Mouse (Mus musculus): ENCODE results near the gene Ifitm5.

Gene Ifitm5

GRCm38 (mm10) chr7:140961416-140961815, 11.3 kb upstream of the Ifitm5 start:
- DNase-seq, result no peak

DNA sequence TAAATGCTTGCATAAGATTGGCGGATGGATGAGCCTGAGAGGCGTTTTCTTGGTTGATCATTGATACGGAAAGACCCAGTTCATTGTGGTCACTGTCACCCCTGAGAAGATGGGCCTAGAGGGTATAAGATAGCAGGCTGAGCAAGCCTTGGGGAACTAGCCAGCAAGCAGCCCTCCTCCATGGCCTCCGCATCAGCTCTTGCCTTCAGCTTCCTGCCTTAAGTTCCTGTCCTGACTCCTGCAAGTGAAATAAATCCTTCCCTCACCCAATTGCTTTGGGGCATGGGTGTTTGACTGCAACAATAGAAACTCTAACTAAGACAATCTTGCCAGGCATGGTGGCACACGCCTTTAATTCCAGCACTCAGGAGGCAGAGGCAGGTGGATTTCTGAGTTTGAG, 9.9 kb upstream of the Ifitm5 start:
- DNase-seq, result no peak

DNA sequence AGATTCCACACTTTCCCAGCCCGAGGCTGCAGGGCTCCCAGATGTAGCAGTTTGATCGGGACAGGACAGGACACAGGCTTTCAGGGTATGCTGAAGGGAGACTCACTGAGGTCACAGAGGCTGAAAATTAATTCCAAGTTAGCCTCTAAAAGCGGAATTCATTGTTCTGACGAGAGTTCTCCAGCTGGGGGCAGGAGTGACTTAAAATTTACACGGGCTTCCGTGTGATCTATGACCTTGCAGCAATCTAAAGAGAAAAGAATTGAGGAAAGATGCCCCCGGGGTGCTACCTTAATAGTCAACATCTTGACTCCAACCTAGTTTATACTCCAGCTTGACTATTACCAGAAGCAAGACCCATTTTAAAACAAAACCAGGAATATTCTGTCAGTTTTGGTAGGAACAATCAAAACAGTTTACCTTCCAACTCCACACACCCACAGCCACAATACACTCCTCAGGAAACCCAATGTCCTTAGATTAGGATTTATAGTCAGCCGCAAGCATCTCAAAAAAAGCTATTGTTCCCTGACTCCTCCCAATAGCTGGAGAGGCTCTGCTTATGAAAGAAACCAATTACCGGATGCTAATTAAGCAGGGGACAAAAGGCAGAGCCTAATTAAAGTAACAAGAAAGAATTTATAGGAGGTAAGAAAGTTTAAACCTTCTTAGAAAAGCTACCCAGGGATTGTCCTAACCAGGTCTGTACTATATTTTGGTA, 9.2 kb upstream of the Ifitm5 start:
- no peak for DNase-seq

DNA sequence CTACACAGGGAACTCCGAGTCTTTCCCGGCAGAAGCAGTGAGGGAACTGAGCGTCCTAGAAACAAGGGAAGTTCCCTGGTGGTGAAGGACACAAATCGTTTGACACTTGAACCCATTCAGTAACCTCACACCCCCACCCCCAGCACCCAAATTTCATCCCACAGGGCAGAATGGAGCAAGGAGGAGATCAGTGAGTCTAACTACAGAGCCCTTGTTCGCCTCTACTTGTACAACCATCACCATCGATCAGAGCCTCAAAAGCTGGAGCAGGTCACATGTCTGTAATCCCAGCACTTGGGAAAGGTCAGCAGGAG, 6.4 kb upstream of the Ifitm5 start:
- no peak for DNase-seq

DNA sequence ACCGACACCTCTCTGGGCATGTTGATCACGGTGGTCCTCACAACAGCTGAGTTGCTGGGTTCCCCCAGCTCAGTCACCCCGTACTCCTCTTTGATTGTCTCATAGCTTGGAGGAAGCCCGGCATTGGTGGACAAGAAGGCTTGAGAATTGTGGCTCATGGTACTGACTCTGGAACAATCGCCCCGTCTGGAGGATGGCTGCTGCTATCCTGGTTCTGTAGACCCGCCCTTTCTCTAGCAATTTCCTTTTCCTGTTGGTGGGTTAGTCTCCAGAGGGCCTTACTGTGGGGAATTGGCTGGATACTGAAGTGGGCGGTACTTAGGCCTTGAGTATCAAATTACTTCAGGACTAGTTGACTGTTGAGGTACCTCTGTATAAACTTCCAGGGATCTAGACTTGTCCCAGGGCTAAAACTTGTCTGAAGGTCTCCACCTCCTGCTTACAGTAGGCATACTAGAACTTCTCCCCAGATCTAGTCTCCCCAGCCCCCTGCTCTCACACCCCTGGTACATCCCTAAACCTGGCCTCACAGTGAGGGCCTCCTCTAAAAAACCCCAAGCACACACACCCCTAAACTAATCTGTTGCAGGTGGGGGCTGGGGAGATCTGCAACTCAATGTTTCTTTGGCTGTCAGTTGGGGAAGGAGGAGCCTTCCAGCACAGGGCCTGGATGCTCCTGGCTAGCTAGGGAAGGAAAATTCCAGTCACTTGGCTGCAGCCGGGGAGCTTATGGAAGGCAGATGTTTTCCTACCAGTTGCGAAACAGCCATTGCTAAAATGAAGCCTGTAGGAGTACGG, 5.9 kb upstream of the Ifitm5 start, which contains the start of the genes Gm45717 and Ifitm2:
Gm45717 (minus strand) TSS at position 180 of the 798 bp plus-strand sequence.
Ifitm2 (minus strand) TSS at position 230 of the 798 bp plus-strand sequence.
- DNase-seq, result peak; percentile 50

DNA sequence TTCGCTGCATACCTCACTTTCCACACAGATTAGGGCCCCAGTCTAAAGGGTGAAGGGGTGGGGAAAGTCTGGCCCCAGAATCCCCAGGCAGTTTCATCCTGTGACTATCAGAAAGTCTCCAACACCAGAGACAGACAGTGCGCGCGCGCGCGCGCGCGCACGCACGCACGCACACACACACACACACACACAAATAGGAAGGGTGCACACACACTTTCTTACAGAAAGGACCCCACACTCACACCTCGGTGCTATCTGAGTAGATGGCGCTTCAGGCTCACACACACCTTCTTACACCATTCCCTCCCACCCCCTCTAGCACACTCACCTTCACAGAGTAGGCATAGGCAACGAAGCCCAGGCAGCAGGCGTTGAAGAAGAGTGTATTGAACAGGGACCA, 5.3 kb upstream of the Ifitm5 start:
- DNase-seq, result no peak

GRCm38 (mm10) chr7:140954733-140955071, 4.6 kb upstream of the Ifitm5 start:
- DNase-seq, result no peak

GRCm38 (mm10) chr7:140953800-140954732, 4.0 kb upstream of the Ifitm5 start:
- DNase-seq, result no peak

DNA sequence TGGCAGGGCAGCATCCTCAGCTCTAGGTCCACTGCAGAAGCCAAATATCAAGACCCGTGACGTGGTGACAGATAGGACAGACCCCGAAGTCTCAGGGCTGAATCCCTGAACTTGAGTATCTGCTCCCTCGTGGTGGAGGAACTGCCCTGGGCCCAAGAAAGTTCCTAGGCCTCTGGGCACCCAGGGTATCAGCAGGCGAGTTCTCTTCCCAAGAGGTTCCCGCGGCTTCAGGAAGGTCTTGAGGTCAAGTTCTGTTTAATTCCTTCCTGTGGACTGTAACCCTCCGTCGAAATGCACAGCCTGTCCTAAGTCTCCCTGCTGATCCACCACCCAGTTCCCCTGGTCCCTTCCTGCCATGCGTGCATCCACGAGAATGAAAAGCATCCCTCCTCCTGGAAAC, 3.0 kb upstream of the Ifitm5 start:
- DNase-seq, result no peak

DNA sequence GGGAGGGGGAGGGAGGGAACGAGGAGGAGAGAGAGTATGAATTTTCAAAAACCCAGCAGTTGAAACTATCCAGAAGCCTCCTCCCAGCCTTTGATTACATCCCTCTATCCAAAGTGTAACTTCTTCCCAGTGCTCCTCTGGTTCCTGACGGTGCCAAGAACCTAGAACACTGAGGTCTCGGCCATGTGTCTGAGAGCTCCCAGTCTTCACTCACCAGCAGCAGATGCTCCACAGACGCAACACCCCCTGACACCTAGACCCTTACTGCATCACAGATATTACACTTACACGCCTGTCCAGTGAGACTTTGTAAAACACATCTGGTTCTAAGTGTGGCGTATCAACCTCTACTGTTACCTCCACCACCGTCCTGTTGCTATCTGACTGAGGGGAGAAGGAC, 2.4 kb upstream of the Ifitm5 start:
- DNase-seq, result no peak

- no peak for DNase-seq
Measured at GRCm38 (mm10) chr7:140951765-140952164, 1.7 kb upstream of the Ifitm5 start.

- DNase-seq, result no peak
Measured at GRCm38 (mm10) chr7:140951051-140951450, 960 bp upstream of the Ifitm5 start.

- no peak for DNase-seq
Measured at GRCm38 (mm10) chr7:140949255-140949654, 836 bp downstream of the Ifitm5 start.

DNA sequence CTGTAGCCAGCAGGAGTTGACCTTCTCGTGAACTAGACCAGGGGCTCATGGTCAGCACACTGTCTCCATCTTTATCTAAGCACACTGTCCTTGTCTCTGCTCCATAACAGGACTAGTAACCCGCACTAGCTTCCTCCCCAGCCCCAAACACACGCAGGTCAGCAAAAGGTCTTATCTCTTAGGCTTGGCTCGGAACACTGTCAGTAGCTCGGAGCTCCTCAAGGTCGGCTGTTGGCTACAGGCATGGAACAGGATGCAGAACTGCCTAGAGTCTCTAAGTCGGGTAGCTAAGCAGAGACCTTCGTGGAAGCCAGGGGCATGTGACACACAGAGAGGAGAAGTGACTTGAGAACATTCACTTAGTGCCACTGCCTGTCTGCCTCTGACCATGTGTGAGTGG, 1.9 kb downstream of the Ifitm5 start:
- no peak for DNase-seq

DNA sequence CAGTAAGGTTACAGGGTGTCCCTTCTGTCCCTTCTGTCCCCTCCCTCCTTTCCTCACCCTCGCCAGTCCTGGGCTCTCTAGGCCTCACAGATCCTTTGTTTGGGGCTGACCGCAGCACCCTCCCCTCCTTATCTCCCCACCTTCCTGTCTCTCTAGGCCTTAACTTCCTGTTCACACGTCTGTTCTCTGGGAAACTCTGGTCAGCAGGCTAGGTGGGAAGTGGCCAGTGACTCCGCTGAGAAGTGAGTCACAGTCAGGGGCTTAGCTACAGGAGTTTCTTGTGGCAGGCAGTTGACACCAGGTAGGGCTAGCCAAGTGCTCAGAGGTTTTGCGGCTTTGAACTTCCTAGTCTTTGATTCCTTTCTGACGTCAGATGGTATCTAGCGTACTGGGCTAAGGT, 3.1 kb downstream of the Ifitm5 start:
- no peak for DNase-seq

GRCm38 (mm10) chr7:140946311-140946710, 3.8 kb downstream of the Ifitm5 start:
- no peak for DNase-seq

- DNase-seq, result no peak
Measured at GRCm38 (mm10) chr7:140945247-140945646, 4.8 kb downstream of the Ifitm5 start.

DNA sequence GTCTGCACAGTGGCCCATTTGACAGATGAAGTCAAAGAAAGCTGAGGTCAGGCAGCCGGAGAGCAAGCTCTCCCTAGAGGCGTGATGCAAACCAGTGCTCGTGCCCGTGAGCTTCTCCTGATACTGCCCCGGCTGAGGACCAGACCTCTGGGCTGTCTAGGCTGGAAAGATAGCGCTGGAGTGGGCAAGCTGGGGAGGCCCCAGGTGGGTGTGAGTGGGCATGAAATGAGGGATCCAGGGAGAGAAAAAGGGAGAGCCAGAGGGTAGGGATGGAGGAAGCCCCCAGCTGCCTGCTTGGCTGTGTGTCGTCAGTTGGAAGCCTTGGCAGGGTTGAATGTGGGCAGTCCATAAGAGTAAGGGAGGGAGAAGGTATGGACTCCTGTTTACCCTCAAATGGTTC, 5.9 kb downstream of the Ifitm5 start:
- DNase-seq, result no peak

DNA sequence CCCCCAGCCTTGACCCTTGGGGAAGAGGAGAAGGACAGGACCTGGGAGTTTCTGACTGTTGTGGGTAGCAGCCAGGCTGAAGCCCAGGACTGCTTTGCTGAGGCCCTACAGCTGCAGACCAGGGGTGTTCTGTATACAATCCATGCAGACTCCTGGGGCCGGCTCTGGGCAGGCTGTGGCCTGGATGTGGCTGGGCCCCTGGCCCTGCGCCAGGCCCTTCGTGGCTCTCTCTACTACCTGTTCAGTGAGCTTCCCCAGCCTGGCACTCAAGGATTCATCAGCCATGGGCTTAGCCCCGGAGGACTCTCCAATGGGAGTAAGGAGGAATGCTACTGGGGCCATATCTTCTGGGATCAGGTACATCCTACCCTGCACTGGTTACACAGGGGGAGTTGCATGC, 6.7 kb downstream of the Ifitm5 start:
- no peak for DNase-seq

DNA sequence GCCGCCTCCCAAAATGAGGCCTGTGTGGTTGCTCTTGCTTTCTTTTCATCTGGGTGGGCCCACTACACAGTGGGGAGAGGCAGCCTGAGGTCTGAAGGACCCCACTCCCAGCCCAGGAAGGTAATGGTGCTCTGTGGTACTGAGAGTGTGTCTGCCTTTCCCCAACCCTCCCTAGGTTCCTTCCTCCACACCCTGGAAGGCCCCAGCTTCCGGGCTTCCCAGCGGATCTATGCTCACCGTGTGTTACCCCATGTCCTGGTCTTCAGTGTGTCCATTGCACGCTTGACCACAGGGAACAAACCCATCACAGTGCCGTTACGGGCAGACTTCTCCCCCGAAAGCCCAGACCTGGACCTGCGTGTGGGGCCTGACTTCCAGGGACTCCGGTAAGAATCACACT, 7.3 kb downstream of the Ifitm5 start:
- no peak for DNase-seq

DNA sequence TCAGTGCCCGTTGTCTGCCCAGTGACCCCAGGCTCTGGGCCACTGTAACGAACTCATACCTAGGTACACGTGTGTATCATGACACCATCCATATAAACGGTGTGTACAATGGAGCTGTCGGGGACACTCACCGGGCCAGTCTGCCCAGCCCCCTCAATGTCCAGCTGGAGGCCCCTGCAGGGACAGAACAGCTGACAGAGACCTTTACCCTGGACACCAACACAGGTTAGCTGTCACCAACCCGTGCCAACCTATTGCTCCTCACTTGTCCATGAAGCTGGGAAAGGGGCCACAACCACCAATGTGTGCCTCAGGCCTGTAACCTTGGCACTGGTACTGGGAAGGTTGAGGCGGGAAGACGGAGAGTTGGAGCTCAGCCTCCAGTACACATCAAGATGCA, 7.8 kb downstream of the Ifitm5 start:
- no peak for DNase-seq

DNA sequence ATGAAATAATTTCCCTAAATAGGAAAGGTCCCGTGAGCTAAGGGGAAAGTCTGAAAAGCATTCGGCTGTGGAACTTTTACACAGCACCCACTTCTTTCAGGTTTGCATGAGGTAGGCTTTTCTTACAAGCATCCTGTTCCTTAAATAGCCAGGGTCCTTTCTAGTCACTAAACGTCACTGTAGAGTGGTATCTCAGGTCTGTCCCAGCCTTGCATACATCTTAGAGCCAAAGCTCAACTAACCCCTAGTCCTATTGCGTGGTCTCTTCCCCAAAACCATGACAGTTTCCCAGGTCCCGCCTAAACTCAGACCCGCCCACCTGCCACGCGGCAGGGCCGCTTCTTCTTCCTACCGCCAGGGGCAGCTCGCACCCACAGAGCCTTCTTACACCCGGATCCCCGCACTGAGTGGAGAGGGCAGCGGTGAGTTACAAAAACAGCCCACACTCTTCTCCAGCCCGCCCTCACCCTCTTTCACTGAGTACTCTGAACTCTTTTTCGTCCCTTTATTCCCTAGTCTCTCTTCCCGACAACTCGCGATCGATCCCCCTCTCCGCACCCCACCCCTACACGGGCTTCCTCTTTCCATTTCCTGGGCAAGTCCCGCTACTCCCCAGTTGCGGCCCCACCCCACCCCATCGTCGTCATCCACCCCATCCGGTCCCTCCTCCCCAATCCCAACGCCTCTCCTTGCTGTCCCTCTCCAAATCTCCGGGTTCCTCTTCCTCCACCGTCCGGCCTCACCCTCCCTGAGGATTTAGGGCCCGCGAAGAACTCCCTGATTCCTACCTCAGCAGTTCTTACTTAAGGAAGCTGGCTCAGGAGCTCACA, 8.7 kb downstream of the Ifitm5 start, which contains the start of gene Pgghg:
Pgghg (plus strand) TSS at position 170 of the 830 bp plus-strand sequence.
- DNase-seq, result peak; percentile 46

Data from right cerebral cortex, postnatal 25 days (tissue).